Mouse (Mus musculus) cerebellum, adult 9-10 months (tissue): ENCODE results near the gene Ap5m1.
"Not testable (repeated sequence)": the region's sequence is repeated elsewhere in the genome, so short reads cannot be mapped to it uniquely, and the experiment has no call there.

ENCODE experiments used
- DNase-seq: peaks from one replicate; pipeline ENCODE4 v3.0.0; 2022

Ap5m1 gene

DNA sequence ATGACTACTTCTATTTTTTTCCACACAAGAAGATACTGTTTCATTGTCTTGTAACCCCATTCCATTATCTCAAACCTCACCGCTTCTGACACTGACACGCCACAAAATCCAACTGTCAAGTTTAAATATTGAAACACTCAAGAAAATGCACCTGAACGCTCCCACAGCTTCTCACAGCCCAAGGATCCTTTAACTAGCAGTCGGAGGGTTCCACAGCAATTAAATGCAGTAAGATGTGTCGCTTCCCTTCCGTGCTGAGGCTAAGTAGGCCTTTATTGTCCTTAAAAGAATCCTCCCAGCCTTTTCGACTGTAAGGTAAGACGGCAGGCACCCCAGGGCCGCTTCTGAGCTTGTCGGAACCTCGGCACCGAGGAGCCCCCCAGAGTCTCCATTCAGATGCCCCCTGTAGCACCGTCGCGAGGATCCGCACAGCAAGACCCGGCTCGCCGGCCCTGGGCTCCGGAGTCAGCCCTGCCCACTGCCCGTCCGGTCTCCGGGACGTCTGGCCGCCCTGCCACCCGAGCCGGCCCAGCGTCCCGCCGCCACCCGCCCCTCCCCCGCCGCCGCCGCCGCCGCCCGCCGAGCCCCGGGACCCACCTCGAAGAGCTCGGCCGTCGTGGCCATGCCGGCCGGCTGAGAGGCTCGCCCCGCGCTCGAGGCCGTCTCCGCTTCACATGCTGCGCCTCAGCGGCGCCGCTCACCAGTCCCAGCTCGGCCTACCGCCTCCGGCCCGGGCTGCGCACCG, at the start of gene Ap5m1:
Gene Ap5m1, plus strand, starts transcription at position 569 of the 745 bp plus-strand sequence.
- peak; percentile 49 for DNase-seq

- DNase-seq = no peak
These were observed 46.1 kb upstream of the Ap5m1 start for GRCm38 (mm10) chr14:49019765-49020164.

- no peak for DNase-seq
These were observed 38.7 kb upstream of the Ap5m1 start for GRCm38 (mm10) chr14:49027040-49027778.

- DNase-seq = peak; percentile 8
These were observed 38.0 kb upstream of the Ap5m1 start for GRCm38 (mm10) chr14:49027779-49028368.

- DNase-seq = no peak
These were observed 36.9 kb upstream of the Ap5m1 start for GRCm38 (mm10) chr14:49028991-49029390.

DNA sequence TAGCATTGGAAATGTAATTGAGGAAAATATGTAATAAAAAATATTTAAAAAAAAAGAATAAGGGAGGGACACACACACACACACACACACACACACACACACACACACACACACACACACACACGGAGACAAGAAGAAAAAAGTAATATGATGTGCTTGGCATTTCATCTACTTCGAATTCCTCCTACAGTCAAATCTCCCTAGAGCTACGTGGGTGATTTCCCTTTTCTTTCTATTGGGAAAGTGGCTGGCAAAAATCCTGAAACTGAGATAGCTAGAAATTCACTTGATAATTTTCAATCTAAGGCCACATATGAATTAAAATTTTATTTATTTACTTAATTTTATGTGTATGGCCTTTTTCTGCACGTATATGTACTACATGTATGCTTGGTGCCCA, 20.3 kb upstream of the Ap5m1 start:
- DNase-seq = no peak

GRCm38 (mm10) chr14:49049492-49049891, 16.4 kb upstream of the Ap5m1 start:
- no peak for DNase-seq

- DNase-seq = no peak
These were observed 2.1 kb upstream of the Ap5m1 start for GRCm38 (mm10) chr14:49063838-49064237.

GRCm38 (mm10) chr14:49066274-49066823, 452 bp downstream of the Ap5m1 start, which contains the start of gene Exoc5:
Gene Exoc5 (minus strand): TSS chr14:49066653.
- peak; percentile 92 for DNase-seq

GRCm38 (mm10) chr14:49072837-49073236, 6.9 kb downstream of the Ap5m1 start:
- DNase-seq = no peak

DNA sequence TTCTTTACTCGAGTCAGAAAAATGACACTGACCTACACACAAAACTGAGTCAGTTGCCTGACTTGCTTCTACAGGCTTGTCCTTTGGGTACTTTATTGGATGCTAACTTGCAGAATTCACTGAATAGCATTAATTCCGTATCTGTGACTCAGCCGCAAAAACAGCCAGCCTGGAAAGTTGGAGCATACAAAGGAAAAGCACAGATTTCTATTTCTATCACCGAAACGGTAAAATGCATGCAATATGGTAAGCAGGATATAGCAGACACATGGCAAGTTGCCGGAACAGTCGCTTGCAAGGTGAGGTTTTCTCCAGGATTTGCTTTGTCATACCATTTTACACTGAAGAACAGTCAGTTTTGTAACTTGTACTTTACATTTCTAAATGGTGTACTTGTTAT, 8.0 kb downstream of the Ap5m1 start:
- DNase-seq = no peak

- DNase-seq = no peak
These were observed 8.5 kb downstream of the Ap5m1 start for GRCm38 (mm10) chr14:49074361-49074760.

- no peak for DNase-seq
These were observed 12.9 kb downstream of the Ap5m1 start for GRCm38 (mm10) chr14:49078820-49079219.

- no peak for DNase-seq
These were observed 20.6 kb downstream of the Ap5m1 start for GRCm38 (mm10) chr14:49086522-49086921.

DNA sequence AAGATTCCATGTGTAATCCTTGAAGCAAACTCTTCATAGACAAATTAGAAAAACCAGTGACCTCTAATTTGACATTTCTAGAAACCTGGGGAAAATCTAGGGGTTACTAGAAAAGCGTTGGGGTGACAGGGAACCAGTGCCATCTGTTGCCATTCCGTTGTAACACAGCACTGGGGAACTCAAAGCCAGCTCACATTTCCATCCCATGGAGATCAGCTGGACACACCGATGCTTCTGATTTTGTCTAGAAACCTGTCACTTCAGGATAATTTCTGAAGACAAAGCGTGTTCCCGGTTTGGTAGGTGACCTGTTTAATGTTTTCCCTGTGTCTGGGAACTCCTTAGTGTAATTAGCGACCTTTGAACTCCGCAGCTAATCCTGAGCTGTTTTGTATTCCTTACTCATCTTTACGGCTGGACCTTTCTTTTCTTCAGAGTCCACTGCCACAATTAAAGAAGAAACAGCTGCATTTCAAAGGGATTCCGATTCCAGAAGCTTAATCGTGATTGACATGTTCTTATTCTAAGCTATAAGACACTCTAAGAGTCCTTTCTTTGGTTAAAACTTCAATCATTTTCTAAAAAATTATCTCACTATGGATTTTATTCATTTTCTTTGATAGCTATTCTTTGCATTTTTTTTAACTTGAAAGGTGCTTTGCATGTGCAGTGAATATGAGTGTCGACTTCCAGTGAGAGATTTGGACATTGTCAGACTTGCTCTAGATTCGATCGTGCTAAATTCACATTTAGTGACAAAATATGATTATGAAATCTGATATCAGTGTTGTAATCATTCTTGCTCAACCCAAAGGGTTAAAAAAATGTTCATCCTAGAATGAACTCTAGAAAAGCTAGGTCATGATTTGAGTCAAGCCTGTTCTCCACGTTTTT, 22.5 kb downstream of the Ap5m1 start:
- DNase-seq = no peak

DNA sequence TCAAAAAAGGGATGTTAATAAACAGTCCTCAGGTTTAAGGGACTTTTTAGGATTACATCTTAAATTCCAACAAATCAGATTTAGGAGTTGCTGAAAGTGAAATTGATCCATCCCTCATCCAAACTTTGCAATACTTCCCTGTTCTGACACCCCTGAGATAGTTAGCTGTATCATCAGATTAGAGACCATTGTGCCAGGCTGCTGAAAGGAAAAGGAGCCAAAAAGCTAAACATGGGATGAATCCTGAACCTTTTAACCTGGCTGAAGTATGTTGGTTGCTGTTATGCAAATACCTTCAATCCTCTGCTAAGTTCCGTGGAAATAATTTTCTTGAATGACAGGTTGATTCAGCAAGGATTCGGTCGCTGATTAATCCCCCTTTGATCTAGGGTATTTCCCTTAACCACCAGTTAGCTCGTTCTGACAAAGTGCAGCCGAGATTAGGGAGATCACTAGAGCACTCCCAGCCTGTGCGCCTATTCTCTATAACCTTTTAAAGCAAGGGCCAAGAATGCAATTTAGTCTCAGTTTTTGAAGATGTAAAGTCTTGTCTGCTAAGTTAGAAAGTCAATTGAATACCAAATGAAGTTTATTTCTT, 23.7 kb downstream of the Ap5m1 start:
- no peak for DNase-seq

- DNase-seq = no peak
These were observed 24.2 kb downstream of the Ap5m1 start for GRCm38 (mm10) chr14:49090102-49090501.

GRCm38 (mm10) chr14:49091277-49091676, 25.4 kb downstream of the Ap5m1 start:
- no peak for DNase-seq

DNA sequence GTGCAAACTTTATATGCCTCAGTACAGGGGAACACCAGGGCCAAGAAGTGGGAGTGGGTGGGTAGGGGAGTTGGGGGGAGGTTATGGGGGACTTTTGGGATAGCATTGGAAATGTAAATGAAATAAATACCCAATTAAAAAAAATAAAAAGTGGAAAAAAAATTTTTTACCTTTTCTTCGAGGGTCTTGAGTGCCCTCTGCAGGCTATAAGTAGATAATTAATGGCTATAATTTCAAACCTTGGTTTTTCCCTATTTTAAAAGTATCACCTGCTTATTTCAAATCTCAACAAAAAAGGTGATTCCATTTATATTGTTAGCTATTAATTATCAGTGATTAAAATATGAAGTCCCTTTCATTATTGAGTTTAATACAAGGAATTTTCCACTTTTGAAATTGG, 25.9 kb downstream of the Ap5m1 start:
- not testable (repeated sequence) for DNase-seq

GRCm38 (mm10) chr14:49118381-49118780, 52.5 kb downstream of the Ap5m1 start:
- DNase-seq = peak; percentile 42

GRCm38 (mm10) chr14:49121723-49122122, 55.8 kb downstream of the Ap5m1 start:
- no peak for DNase-seq

DNA sequence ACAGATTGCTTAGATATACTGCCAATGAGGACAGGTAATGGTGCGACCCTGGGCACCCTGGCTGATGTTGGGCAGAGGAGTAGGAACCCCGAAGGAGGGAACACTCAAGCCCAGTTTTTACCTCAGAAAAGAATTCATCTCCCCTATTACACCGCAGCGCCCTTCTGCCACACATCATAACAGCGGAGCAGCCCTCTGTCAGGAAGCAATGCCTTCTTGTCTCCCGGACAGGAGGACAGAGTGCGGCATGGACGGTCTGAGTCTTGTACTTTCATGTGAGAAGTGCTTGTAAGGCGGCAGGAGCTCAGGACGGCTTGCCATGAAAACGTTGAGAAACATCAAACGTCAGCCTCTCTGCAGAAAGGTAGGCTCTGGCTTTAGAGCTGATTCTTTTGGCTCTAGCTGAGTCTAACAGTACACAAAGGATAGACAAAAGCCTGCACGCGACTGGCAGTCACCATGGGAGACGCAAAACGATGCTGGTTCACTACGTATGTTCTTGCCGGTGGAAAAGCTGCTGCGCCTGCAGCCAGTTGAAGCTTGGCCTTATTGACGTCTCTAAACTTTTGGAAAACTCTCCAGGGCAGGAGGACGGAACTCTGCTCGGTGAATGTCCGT, 61.4 kb downstream of the Ap5m1 start:
- no peak for DNase-seq
